Mouse (Mus musculus): ENCODE data around the gene Crb1.
A peak's percentile ranks its signal among the peaks of the same experiment; 100 is the strongest.
"Not testable (repeated sequence)": the region's sequence is repeated elsewhere in the genome, so short reads cannot be mapped to it uniquely, and the experiment has no call there.

The Crb1 gene

GRCm38 (mm10) chr1:139328811-139329210, 48.1 kb downstream of the Crb1 start:
- DNase-seq (ENCODE audit: low spot score): no peak

GRCm38 (mm10) chr1:139328286-139328685, 48.6 kb downstream of the Crb1 start:
- DNase-seq (ENCODE audit: low spot score): no peak

GRCm38 (mm10) chr1:139325378-139325777, 51.5 kb downstream of the Crb1 start:
- DNase-seq (ENCODE audit: low spot score): no peak

GRCm38 (mm10) chr1:139319798-139320197, 57.1 kb downstream of the Crb1 start:
- DNase-seq (ENCODE audit: low spot score): no peak

- DNase-seq (ENCODE audit: low spot score): no peak
Observed at GRCm38 (mm10) chr1:139314297-139314874, 62.5 kb downstream of the Crb1 start.

GRCm38 (mm10) chr1:139308915-139309314, 68.0 kb downstream of the Crb1 start:
- no peak for DNase-seq (ENCODE audit: low spot score)

- DNase-seq (ENCODE audit: low spot score): not testable (repeated sequence)
Observed at GRCm38 (mm10) chr1:139302519-139302918, 74.4 kb downstream of the Crb1 start.

GRCm38 (mm10) chr1:139301830-139302229, 75.1 kb downstream of the Crb1 start:
- DNase-seq (ENCODE audit: low spot score): no peak

GRCm38 (mm10) chr1:139292023-139292422, 84.9 kb downstream of the Crb1 start:
- no peak for DNase-seq (ENCODE audit: low spot score)

- no peak for DNase-seq (ENCODE audit: low spot score)
Observed at GRCm38 (mm10) chr1:139291593-139291992, 85.3 kb downstream of the Crb1 start.

- DNase-seq (ENCODE audit: low spot score): no peak
Observed at GRCm38 (mm10) chr1:139276619-139277320, 100.1 kb downstream of the Crb1 start.

GRCm38 (mm10) chr1:139267844-139268243, 109.1 kb downstream of the Crb1 start:
- peak; percentile 86 for DNase-seq (ENCODE audit: low spot score)

GRCm38 (mm10) chr1:139264245-139264644, 112.7 kb downstream of the Crb1 start:
- no peak for DNase-seq (ENCODE audit: low spot score)

GRCm38 (mm10) chr1:139263158-139263557, 113.7 kb downstream of the Crb1 start:
- no peak for DNase-seq (ENCODE audit: low spot score)

GRCm38 (mm10) chr1:139255581-139255980, 121.3 kb downstream of the Crb1 start:
- DNase-seq (ENCODE audit: low spot score): no peak

- no peak for DNase-seq (ENCODE audit: low spot score)
Observed at GRCm38 (mm10) chr1:139252041-139252440, 124.9 kb downstream of the Crb1 start.

GRCm38 (mm10) chr1:139249159-139249558, 127.7 kb downstream of the Crb1 start:
- DNase-seq (ENCODE audit: low spot score): no peak

- DNase-seq (ENCODE audit: low spot score): no peak
Observed at GRCm38 (mm10) chr1:139246723-139247380, 130.0 kb downstream of the Crb1 start.

- no peak for DNase-seq (ENCODE audit: low spot score)
Observed at GRCm38 (mm10) chr1:139236794-139237193, 140.1 kb downstream of the Crb1 start.

- DNase-seq (ENCODE audit: low spot score): no peak
Observed at GRCm38 (mm10) chr1:139234611-139235568, 142.0 kb downstream of the Crb1 start.

- DNase-seq (ENCODE audit: low spot score): no peak
Observed at GRCm38 (mm10) chr1:139232636-139233035, 144.3 kb downstream of the Crb1 start.

- no peak for DNase-seq (ENCODE audit: low spot score)
Observed at GRCm38 (mm10) chr1:139224309-139224949, 152.5 kb downstream of the Crb1 start.
